Mouse (Mus musculus) intestine, embryonic 14.5 days (tissue): ENCODE measurements at regions not wholly inside any gene's neighbourhood (a gene's known extent, or its start where the extent isn't known, plus 50 kb on each side); places are given as distances from the start of the nearest gene placed in this dataset.

Experiments
- ATAC-seq: fragments of 200-750 bp; cut with Nextera tagmentation; replicated peaks from 2 replicates; pipeline ENCODE4 v1.8.0; 2017; ENCODE audit warnings: low read depth, moderate number of reproducible peaks, moderate TSS enrichment, moderate library complexity; ENCODE audit not compliant: low FRiP score, low TSS enrichment
- DNase-seq: peaks from one replicate; pipeline ENCODE4 v3.0.0-alpha.2; 2018; ENCODE audit warnings: low spot score
- H3K27ac ChIP-seq: fragments of 300-500 bp; sonication (generic); 2 replicates; pipeline ENCODE4 v1.5.1; 2014; ENCODE audit warnings: low read depth, mild to moderate bottlenecking, control low read depth
- H3K27me3 ChIP-seq: fragments of 300-500 bp; sonication (generic); replicated peaks from 2 replicates; pipeline ENCODE4 v1.6.1; 2014; ENCODE audit warnings: low read length, control low read depth; ENCODE audit not compliant: control insufficient read depth, insufficient read depth
- H3K36me3 ChIP-seq: fragments of 300-500 bp; sonication (generic); 2 replicates; pipeline ENCODE4 v1.6.1; 2014; ENCODE audit warnings: low read length, control low read depth; ENCODE audit not compliant: control insufficient read depth, insufficient read depth
- H3K4me1 ChIP-seq: fragments of 300-500 bp; sonication (generic); replicated peaks from 2 replicates; pipeline ENCODE4 v1.6.1; 2014; ENCODE audit warnings: low read length, control low read depth, mixed read lengths; ENCODE audit not compliant: control insufficient read depth, insufficient read depth
- H3K4me2 ChIP-seq: fragments of 300-500 bp; sonication (generic); 2 replicates; pipeline ENCODE4 v1.6.1; 2014; ENCODE audit warnings: low read length
- H3K4me3 ChIP-seq: fragments of 300-500 bp; sonication (generic); 2 replicates; pipeline ENCODE4 v1.5.1; 2014; ENCODE audit warnings: low read depth, low read length, control low read depth, mixed read lengths
- H3K9ac ChIP-seq: fragments of 300-500 bp; sonication (generic); 2 replicates; pipeline ENCODE4 v1.6.1; 2014; ENCODE audit warnings: mild to moderate bottlenecking, low read length
- H3K9me3 ChIP-seq: fragments of 300-500 bp; sonication (generic); 2 replicates; pipeline ENCODE4 v1.6.1; 2016; ENCODE audit warnings: low read length, control low read depth; ENCODE audit not compliant: control insufficient read depth
- WGBS: fragments of 180-500 bp; shearing (Covaris S2); extraction: QIAGEN DNeasy Blood & Tissue Kit; methylation state at CpG from one replicate; pipeline ENCODE4 v1.1.7; 2014; 5-methylcytosine and 5-hydroxymethylcytosine counted together

GRCm38 (mm10) chr17:15253785-15254184 is 122.9 kb downstream of the Dll1 start:
- Histone ChIP-seq H3K9ac (no peak overlapping the region), H3K4me1 (no peaks in the 10 kb centered on the region), H3K36me3 (no peaks in the 10 kb centered on the region), H3K9me3 (no peaks in the 10 kb centered on the region), H3K27me3 (no peaks in the 10 kb centered on the region), H3K27ac (no peak overlapping the region), H3K4me3 (no peak overlapping the region), H3K4me2 (no peak overlapping the region)
- ATAC-seq: no peak
- 85% methylated on average over 4 of the region's 4 CpGs for WGBS
- no peak for DNase-seq

- DNase-seq (no peak), ATAC-seq (no peak)
- Histone ChIP-seq H3K4me1 (no peaks in the 10 kb centered on the region), H3K9me3 (no peaks in the 10 kb centered on the region), H3K36me3 (no peaks in the 10 kb centered on the region), H3K4me3 (no peak overlapping the region), H3K9ac (no peak overlapping the region), H3K27me3 (no peaks in the 10 kb centered on the region), H3K4me2 (no peak overlapping the region), H3K27ac (no peak overlapping the region)
- WGBS: 90% methylated on average over 1 of the region's 1 CpGs
Measured at GRCm38 (mm10) chr17:15253271-15253670, 123.4 kb downstream of the Dll1 start.

GRCm38 (mm10) chr17:15252187-15252586 is 124.5 kb downstream of the Dll1 start:
- H3K4me1 ChIP-seq: peaks cover 5% of the 10 kb centered on the region
- no peaks in the 10 kb centered on the region for H3K36me3 ChIP-seq
- H3K4me3 ChIP-seq: no peak overlapping the region
- DNase-seq (no peak), ATAC-seq (no peak)
- WGBS: 68% methylated on average over 2 of the region's 2 CpGs
- no peak overlapping the region for H3K9ac ChIP-seq
- no peaks in the 10 kb centered on the region for H3K27me3 ChIP-seq
- H3K4me2 ChIP-seq: no peak overlapping the region
- no peak overlapping the region for H3K27ac ChIP-seq
- H3K9me3 ChIP-seq: no peaks in the 10 kb centered on the region

GRCm38 (mm10) chr17:15251641-15252040 is 125.0 kb downstream of the Dll1 start:
- Histone ChIP-seq H3K9me3 (no peaks in the 10 kb centered on the region), H3K4me2 (no peak overlapping the region), H3K27ac (no peak overlapping the region), H3K4me1 (peaks cover 5% of the 10 kb centered on the region), H3K4me3 (no peak overlapping the region), H3K27me3 (no peaks in the 10 kb centered on the region), H3K36me3 (no peaks in the 10 kb centered on the region), H3K9ac (no peak overlapping the region)
- DNase-seq (no peak), ATAC-seq (no peak)
- WGBS: 73% methylated on average over 1 of the region's 1 CpGs

GRCm38 (mm10) chr17:15248417-15248791 is 128.3 kb downstream of the Dll1 start:
- H3K27ac ChIP-seq: no peak overlapping the region
- no peaks in the 10 kb centered on the region for H3K9me3 ChIP-seq
- H3K9ac ChIP-seq: no peak overlapping the region
- H3K4me1 ChIP-seq: peaks cover 5% of the 10 kb centered on the region
- H3K4me3 ChIP-seq: no peak overlapping the region
- 35% methylated on average over 4 of the region's 4 CpGs for WGBS
- ATAC-seq (0 out of 2 replicates have a peak, but pooled peaks have one; percentile 4), DNase-seq (no peak)
- H3K4me2 ChIP-seq: no peak overlapping the region
- no peaks in the 10 kb centered on the region for H3K27me3 ChIP-seq
- H3K36me3 ChIP-seq: no peaks in the 10 kb centered on the region

GRCm38 (mm10) chr17:15247546-15248416 is 128.9 kb downstream of the Dll1 start:
- peak; percentile 78 for ATAC-seq
- Histone ChIP-seq H3K9me3 (no peaks in the 10 kb centered on the region), H3K4me2 (no peak overlapping the region), H3K4me1 (peaks cover 5% of the 10 kb centered on the region), H3K27ac (no peak overlapping the region), H3K4me3 (no peak overlapping the region), H3K36me3 (no peaks in the 10 kb centered on the region), H3K27me3 (no peaks in the 10 kb centered on the region), H3K9ac (no peak overlapping the region)
- WGBS: 9% methylated on average over 20 of the region's 20 CpGs
- DNase-seq: peak; percentile 57

- Histone ChIP-seq H3K27me3 (no peaks in the 10 kb centered on the region), H3K9ac (no peak overlapping the region), H3K9me3 (no peaks in the 10 kb centered on the region), H3K36me3 (no peaks in the 10 kb centered on the region), H3K4me3 (no peak overlapping the region), H3K4me1 (peaks cover 4% of the 10 kb centered on the region), H3K27ac (no peak overlapping the region), H3K4me2 (no peak overlapping the region)
- ATAC-seq: no peak
- WGBS: 64% methylated on average over 6 of the region's 6 CpGs
- DNase-seq: no peak
Measured at GRCm38 (mm10) chr17:15242976-15243635, 133.6 kb downstream of the Dll1 start.

- DNase-seq (no peak), ATAC-seq (no peak)
- H3K4me2 ChIP-seq: no peak overlapping the region
- no peak overlapping the region for H3K9ac ChIP-seq
- H3K36me3 ChIP-seq: no peaks in the 10 kb centered on the region
- WGBS: 78% methylated on average over 8 of the region's 8 CpGs
- H3K4me1 ChIP-seq: no peaks in the 10 kb centered on the region
- H3K4me3 ChIP-seq: no peak overlapping the region
- H3K9me3 ChIP-seq: no peaks in the 10 kb centered on the region
- H3K27ac ChIP-seq: no peak overlapping the region
- H3K27me3 ChIP-seq: no peaks in the 10 kb centered on the region
Measured at GRCm38 (mm10) chr17:15242356-15242755, 134.3 kb downstream of the Dll1 start.
